Mouse (Mus musculus) thymus, adult 2 months (tissue): ENCODE data around the gene Ptprn.

Experiments
- CTCF ChIP-seq: fragments of 200-500 bp; IDR thresholded peaks from 2 replicates; pipeline ENCODE4 v1.5.1; 2012; ENCODE audit warnings: mild to moderate bottlenecking, control low read depth, low read length, moderate library complexity, borderline replicate concordance; ENCODE audit not compliant: control insufficient read depth, poor library complexity, insufficient read depth; ENCODE audit errors: extremely low read depth
- POLR2A ChIP-seq: fragments of 200-500 bp; IDR thresholded peaks from 2 replicates; pipeline ENCODE4 v1.6.1; 2012; ENCODE audit warnings: mild to moderate bottlenecking, low read length, control low read depth, moderate library complexity; ENCODE audit not compliant: control insufficient read depth, poor library complexity, insufficient read depth; ENCODE audit errors: extremely low read depth

DNA sequence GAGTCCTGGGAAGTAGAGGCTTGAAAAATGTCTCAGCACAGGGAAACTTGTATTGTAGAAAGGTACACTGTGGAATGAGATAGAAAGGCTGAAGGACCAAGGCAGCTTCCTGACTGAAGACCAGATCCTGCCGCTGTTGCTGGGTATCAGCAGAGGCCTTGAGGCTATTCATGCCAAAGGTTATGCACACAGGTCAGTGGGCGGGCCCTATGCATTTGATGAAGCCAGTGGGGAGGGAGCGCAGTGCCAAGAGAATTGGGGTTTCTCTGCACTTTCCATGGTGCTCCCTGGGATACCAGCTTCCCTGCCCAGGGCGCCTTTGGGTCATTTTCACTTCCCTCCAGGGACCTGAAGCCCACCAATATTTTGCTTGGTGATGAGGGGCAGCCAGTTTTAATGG, 51.8 kb downstream of the Ptprn start:
- TF ChIP-seq CTCF (no peak), POLR2A (no peak)
